Mouse (Mus musculus): ENCODE measurements around the gene Cdkal1. TPM values are rescaled to one million over a fixed set of nuclear protein-coding genes. Genes with fewer than 3 reads are reported as not detected.

The Cdkal1 gene
- polyA plus RNA-seq, 1 experiment from 2014 or later = 14.7 TPM

GRCm38 (mm10) chr13:29503147-29504044 lies 352.1 kb downstream of the Cdkal1 start:
- Histone ChIP-seq H3K4me3 (ENCODE audit: low read depth, low read length) (no peak overlapping the region), H3K4me2 (replicated peaks; ENCODE audit: low read depth) (no peak overlapping the region), H3K4me1 (replicated peaks; ENCODE audit: control insufficient read depth, insufficient read depth) (no peaks in the 10 kb centered on the region; the same call in 1 of the 2 replicates), H3K36me3 (ENCODE audit: control insufficient read depth, insufficient read depth, low read length) (no peaks in the 10 kb centered on the region), H3K27me3 (ENCODE audit: control insufficient read depth, insufficient read depth, low read length) (no peaks in the 10 kb centered on the region), H3K27ac (replicated peaks) (peak overlapping the region; percentile 50), H3K9ac (ENCODE audit: low read length) (no peak overlapping the region), H3K9me3 (ENCODE audit: control insufficient read depth, low read length) (no peaks in the 10 kb centered on the region)
- TF ChIP-seq CTCF (IDR thresholded peaks at IDR 0.05; ENCODE audit: low read depth) (no peak), EP300 (optimal IDR thresholded peaks at IDR 0.05) (no peak)
- ATAC-seq (ENCODE audit: low FRiP score, low TSS enrichment) (peak; percentile 64), DNase-seq (ENCODE audit: low spot score) (no peak)
- 40% methylated on average over 6 of the region's 6 CpGs for WGBS

- no peak overlapping the region for H3K4me3 ChIP-seq (ENCODE audit: low read depth, low read length)
- H3K27me3 ChIP-seq (ENCODE audit: control insufficient read depth, insufficient read depth, low read length) = no peaks in the 10 kb centered on the region
- DNase-seq (ENCODE audit: low spot score) (no peak), ATAC-seq (ENCODE audit: low FRiP score, low TSS enrichment) (peak; percentile 47; the same call in 1 of the 2 replicates)
- no peak overlapping the region for H3K4me2 ChIP-seq (replicated peaks; ENCODE audit: low read depth)
- no peak overlapping the region for H3K9ac ChIP-seq (ENCODE audit: low read length)
- no peak overlapping the region; the same call in 1 of the 2 replicates for H3K27ac ChIP-seq (replicated peaks)
- TF ChIP-seq EP300 (optimal IDR thresholded peaks at IDR 0.05) (no peak), CTCF (IDR thresholded peaks at IDR 0.05; ENCODE audit: low read depth) (no peak)
- no peaks in the 10 kb centered on the region for H3K36me3 ChIP-seq (ENCODE audit: control insufficient read depth, insufficient read depth, low read length)
- 52% methylated on average over 5 of the region's 5 CpGs for WGBS
- H3K4me1 ChIP-seq (replicated peaks; ENCODE audit: control insufficient read depth, insufficient read depth) = no peaks in the 10 kb centered on the region; the same call in 1 of the 2 replicates
- no peaks in the 10 kb centered on the region for H3K9me3 ChIP-seq (ENCODE audit: control insufficient read depth, low read length)
Measured at GRCm38 (mm10) chr13:29502481-29503146, 352.9 kb downstream of the Cdkal1 start.

- no peaks in the 10 kb centered on the region for H3K27me3 ChIP-seq (ENCODE audit: control insufficient read depth, insufficient read depth, low read length)
- TF ChIP-seq EP300 (optimal IDR thresholded peaks at IDR 0.05) (no peak), CTCF (IDR thresholded peaks at IDR 0.05; ENCODE audit: low read depth) (peak; percentile 52)
- ATAC-seq (ENCODE audit: low FRiP score, low TSS enrichment) (no peak), DNase-seq (ENCODE audit: low spot score) (no peak)
- no peaks in the 10 kb centered on the region; the same call in 1 of the 2 replicates for H3K4me1 ChIP-seq (replicated peaks; ENCODE audit: control insufficient read depth, insufficient read depth)
- H3K4me2 ChIP-seq (replicated peaks; ENCODE audit: low read depth) = no peak overlapping the region
- no peak overlapping the region for H3K27ac ChIP-seq (replicated peaks)
- no peaks in the 10 kb centered on the region for H3K36me3 ChIP-seq (ENCODE audit: control insufficient read depth, insufficient read depth, low read length)
- 68% methylated on average over 2 of the region's 2 CpGs for whole genome bisulfite sequencing
- H3K4me3 ChIP-seq (ENCODE audit: low read depth, low read length) = no peak overlapping the region
- H3K9ac ChIP-seq (ENCODE audit: low read length) = no peak overlapping the region
- no peaks in the 10 kb centered on the region for H3K9me3 ChIP-seq (ENCODE audit: control insufficient read depth, low read length)
Measured at GRCm38 (mm10) chr13:29501173-29501572, 354.3 kb downstream of the Cdkal1 start.

GRCm38 (mm10) chr13:29499750-29500149 lies 355.7 kb downstream of the Cdkal1 start:
- TF ChIP-seq EP300 (optimal IDR thresholded peaks at IDR 0.05) = no peak
- no peak for TF ChIP-seq CTCF (IDR thresholded peaks at IDR 0.05; ENCODE audit: low read depth)
- ATAC-seq (ENCODE audit: low FRiP score, low TSS enrichment) (no peak), DNase-seq (ENCODE audit: low spot score) (no peak)
- 75% methylated on average over 2 of the region's 2 CpGs for WGBS
- Histone ChIP-seq H3K4me2 (replicated peaks; ENCODE audit: low read depth) (no peak overlapping the region), H3K9me3 (ENCODE audit: control insufficient read depth, low read length) (no peaks in the 10 kb centered on the region), H3K27me3 (ENCODE audit: control insufficient read depth, insufficient read depth, low read length) (no peaks in the 10 kb centered on the region), H3K4me1 (replicated peaks; ENCODE audit: control insufficient read depth, insufficient read depth) (no peaks in the 10 kb centered on the region; the same call in 1 of the 2 replicates), H3K36me3 (ENCODE audit: control insufficient read depth, insufficient read depth, low read length) (no peaks in the 10 kb centered on the region), H3K9ac (ENCODE audit: low read length) (no peak overlapping the region), H3K27ac (replicated peaks) (no peak overlapping the region), H3K4me3 (ENCODE audit: low read depth, low read length) (no peak overlapping the region)

GRCm38 (mm10) chr13:29497286-29497685 lies 358.2 kb downstream of the Cdkal1 start:
- H3K9me3 ChIP-seq (ENCODE audit: control insufficient read depth, low read length) = no peaks in the 10 kb centered on the region
- TF ChIP-seq EP300 (optimal IDR thresholded peaks at IDR 0.05) (no peak), CTCF (IDR thresholded peaks at IDR 0.05; ENCODE audit: low read depth) (no peak)
- no peaks in the 10 kb centered on the region for H3K27me3 ChIP-seq (ENCODE audit: control insufficient read depth, insufficient read depth, low read length)
- no peak for DNase-seq (ENCODE audit: low spot score)
- H3K9ac ChIP-seq (ENCODE audit: low read length) = no peak overlapping the region
- 72% methylated on average over 7 of the region's 7 CpGs for WGBS
- H3K4me1 ChIP-seq (replicated peaks; ENCODE audit: control insufficient read depth, insufficient read depth) = no peaks in the 10 kb centered on the region
- no peak overlapping the region for H3K4me2 ChIP-seq (replicated peaks; ENCODE audit: low read depth)
- H3K27ac ChIP-seq (replicated peaks) = no peak overlapping the region
- no peak overlapping the region for H3K4me3 ChIP-seq (ENCODE audit: low read depth, low read length)
- no peak for ATAC-seq (ENCODE audit: low FRiP score, low TSS enrichment)
- H3K36me3 ChIP-seq (ENCODE audit: control insufficient read depth, insufficient read depth, low read length) = no peaks in the 10 kb centered on the region
